Mouse (Mus musculus) midbrain, postnatal 0 days (tissue): Measurements from ENCODE around the gene Nav2. TPM values are rescaled to one million over a fixed set of nuclear protein-coding genes. Genes with fewer than 3 reads are reported as not detected.

ENCODE experiments used
- ATAC-seq: fragments of 200-750 bp; cut with Nextera tagmentation; 2 replicates; pipeline ENCODE4 v1.8.0; 2017; ENCODE audit warnings: moderate number of reproducible peaks, mild to moderate bottlenecking, moderate TSS enrichment, moderate library complexity; ENCODE audit not compliant: low FRiP score
- DNase-seq: peaks from one replicate; pipeline ENCODE4 v3.0.0-alpha.2; 2015; ENCODE audit warnings: low spot score
- H3K27ac ChIP-seq: fragments of 300-500 bp; sonication (generic); 2 replicates; pipeline ENCODE4 v1.5.1; 2014; ENCODE audit warnings: low read depth, mild to moderate bottlenecking, low read length, mixed read lengths
- H3K27me3 ChIP-seq: fragments of 300-500 bp; sonication (generic); 2 replicates; pipeline ENCODE4 v1.6.1; 2014; ENCODE audit warnings: low read length, control low read depth, mixed read lengths; ENCODE audit not compliant: insufficient read depth
- H3K36me3 ChIP-seq: fragments of 300-500 bp; sonication (generic); 2 replicates; pipeline ENCODE4 v1.6.1; 2014; ENCODE audit warnings: low read length, control low read depth, mixed read lengths; ENCODE audit not compliant: insufficient read depth
- H3K4me1 ChIP-seq: fragments of 300-500 bp; sonication (generic); 2 replicates; pipeline ENCODE4 v1.6.1; 2014; ENCODE audit warnings: mild to moderate bottlenecking, control low read depth, antibody characterized with exemption, low read length, mixed read lengths; ENCODE audit not compliant: insufficient read depth
- H3K4me2 ChIP-seq: fragments of 300-500 bp; sonication (generic); 2 replicates; pipeline ENCODE4 v1.6.1; 2014; ENCODE audit warnings: low read depth, mild to moderate bottlenecking, low read length, mixed read lengths; ENCODE audit not compliant: poor library complexity, severe bottlenecking
- H3K4me3 ChIP-seq: fragments of 300-500 bp; sonication (generic); 2 replicates; pipeline ENCODE4 v1.5.1; 2014; ENCODE audit warnings: low read depth, mild to moderate bottlenecking, low read length, moderate library complexity
- H3K9ac ChIP-seq: fragments of 300-500 bp; sonication (generic); replicated peaks from 2 replicates; pipeline ENCODE4 v1.6.1; 2014; ENCODE audit warnings: mild to moderate bottlenecking, low read length, moderate library complexity, mixed read lengths; ENCODE audit not compliant: poor library complexity, severe bottlenecking
- H3K9me3 ChIP-seq: fragments of 300-500 bp; sonication (generic); 2 replicates; pipeline ENCODE4 v1.6.1; 2016; ENCODE audit warnings: low read length, control low read depth
- CTCF ChIP-seq: IDR thresholded peaks from 2 replicates; pipeline ENCODE4 v1.5.1; 2016; ENCODE audit warnings: antibody characterized with exemption, mild to moderate bottlenecking
- WGBS: fragments of 180-500 bp; shearing (Covaris S2); extraction: QIAGEN DNeasy Blood & Tissue Kit; methylation state at CpG from one replicate; pipeline ENCODE4 v1.1.7; 2014; 5-methylcytosine and 5-hydroxymethylcytosine counted together
- polyA plus RNA-seq: library from polyadenylated mRNA; unstranded; fragments of >200 nt; fragmentation: Nextera tagmentation; extraction: Ambion mirVana; gene quantifications from 2 replicates; pipeline ENCODE4 v1.2.1, GENCODE M21; 2015
- total RNA-seq: library from RNA; depleted of rRNA; stranded (reverse); fragments of >200 nt; gene quantifications from 2 replicates; pipeline ENCODE4 v1.2.3, GENCODE M21; 2014

The Nav2 gene
- total and polyA plus RNA-seq, 2 experiments from 2014 or later: 18.3 to 53.8 TPM

DNA sequence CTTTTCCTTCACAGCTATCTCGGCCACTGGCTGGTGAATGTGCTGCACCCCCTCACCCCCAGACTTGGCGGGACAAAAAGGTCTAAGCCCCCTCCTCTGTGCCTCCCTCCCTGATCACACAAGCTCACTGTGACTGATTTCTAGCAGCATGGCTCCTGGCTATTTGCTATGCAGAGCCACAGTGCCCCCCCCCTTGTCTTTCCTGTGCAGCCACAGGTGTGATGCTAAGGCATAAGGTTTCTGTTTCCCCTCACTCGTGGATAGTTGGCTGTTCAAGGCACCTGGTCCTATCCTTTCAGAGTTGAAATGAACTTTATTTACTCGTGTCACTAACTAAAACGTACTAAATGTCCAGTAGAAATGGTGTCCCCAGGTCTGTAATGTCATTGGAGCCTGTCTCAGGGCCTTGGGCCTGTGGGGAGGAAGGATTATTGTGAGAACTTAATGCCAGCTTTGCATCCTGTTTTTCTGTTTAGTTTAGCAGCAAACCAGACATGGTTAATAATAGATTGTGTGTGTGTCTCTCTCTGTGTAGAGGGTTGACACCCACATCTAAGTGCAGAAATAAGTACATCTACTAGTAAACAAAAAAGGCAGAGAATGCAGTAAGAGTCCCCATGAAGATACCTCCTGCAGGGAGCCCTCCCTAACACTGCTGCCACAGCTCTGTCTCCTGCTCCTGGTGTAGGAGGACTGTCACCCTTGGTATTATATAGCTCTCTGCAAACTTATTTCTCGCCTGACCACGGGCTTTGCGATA, 7.9 kb upstream of the Nav2 start:
- no peak for TF ChIP-seq CTCF
- no peaks in the 10 kb centered on the region for H3K36me3 ChIP-seq
- no peaks in the 10 kb centered on the region for H3K9me3 ChIP-seq
- no peak overlapping the region for H3K9ac ChIP-seq
- no peak overlapping the region for H3K4me2 ChIP-seq
- WGBS: 74% methylated on average over 8 of the region's 8 CpGs
- H3K27me3 ChIP-seq: peaks cover 10% of the 10 kb centered on the region; the same call in 1 of the 2 replicates
- H3K27ac ChIP-seq: no peak overlapping the region
- no peaks in the 10 kb centered on the region for H3K4me1 ChIP-seq
- ATAC-seq (no peak), DNase-seq (no peak)
- H3K4me3 ChIP-seq: no peak overlapping the region

- Histone ChIP-seq H3K4me3 (no peak overlapping the region), H3K4me2 (no peak overlapping the region), H3K27me3 (peaks cover 7% of the 10 kb centered on the region; the same call in 1 of the 2 replicates), H3K9me3 (no peaks in the 10 kb centered on the region), H3K4me1 (no peaks in the 10 kb centered on the region), H3K36me3 (no peaks in the 10 kb centered on the region), H3K9ac (no peak overlapping the region), H3K27ac (no peak overlapping the region)
- TF ChIP-seq CTCF: no peak
- ATAC-seq: no peak
- DNase-seq: no peak
- WGBS: 20% methylated on average over 2 of the region's 2 CpGs
Measured at GRCm38 (mm10) chr7:48902454-48902853, 6.1 kb upstream of the Nav2 start.

- H3K27ac ChIP-seq: no peak overlapping the region
- no peak for DNase-seq
Measured at GRCm38 (mm10) chr7:48909342-48909671, 791 bp downstream of the Nav2 start.

DNA sequence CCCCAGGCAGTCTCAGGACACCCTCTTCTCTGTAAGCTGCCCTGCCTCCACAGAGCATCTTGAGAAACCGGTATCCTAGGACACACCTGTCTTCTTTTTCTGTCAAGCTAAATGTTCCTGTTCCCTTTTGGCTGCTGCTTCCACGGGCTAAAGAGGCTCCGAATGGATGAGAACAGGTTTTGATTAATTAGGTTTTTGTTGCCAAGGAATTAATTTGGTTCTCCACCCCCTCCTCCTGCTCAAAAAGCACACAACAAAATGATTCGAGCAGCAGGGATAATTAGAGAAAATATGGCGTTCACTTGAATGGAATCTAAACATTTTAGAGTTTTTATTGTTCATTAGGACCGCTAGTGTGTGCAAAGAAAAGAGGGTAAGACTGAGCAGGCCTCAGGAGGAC, 1.8 kb downstream of the Nav2 start:
- Histone ChIP-seq H3K4me3 (no peak overlapping the region), H3K4me1 (peaks cover 3% of the 10 kb centered on the region; the same call in 1 of the 2 replicates), H3K9me3 (no peaks in the 10 kb centered on the region), H3K36me3 (no peaks in the 10 kb centered on the region), H3K9ac (no peak overlapping the region), H3K27me3 (no peaks in the 10 kb centered on the region), H3K27ac (no peak overlapping the region), H3K4me2 (no peak overlapping the region)
- DNase-seq: peak; percentile 57
- TF ChIP-seq CTCF: no peak
- WGBS: 61% methylated on average over 6 of the region's 6 CpGs
- ATAC-seq: no peak

More at GRCm38 (mm10) chr7:48909342-48909671, 791 bp downstream of the Nav2 start:
- WGBS: 52% methylated on average over 4 of the region's 4 CpGs
- Histone ChIP-seq H3K4me1 (peaks cover 3% of the 10 kb centered on the region; the same call in 1 of the 2 replicates), H3K36me3 (no peaks in the 10 kb centered on the region), H3K4me2 (no peak overlapping the region), H3K27me3 (0 out of 2 replicates have a peak, but pooled peaks cover 3% of the 10 kb centered on the region), H3K9me3 (no peaks in the 10 kb centered on the region), H3K4me3 (no peak overlapping the region), H3K9ac (no peak overlapping the region)
- TF ChIP-seq CTCF: no peak
- no peak for ATAC-seq

- Histone ChIP-seq H3K36me3 (no peaks in the 10 kb centered on the region), H3K27ac (no peak overlapping the region), H3K4me2 (no peak overlapping the region), H3K27me3 (no peaks in the 10 kb centered on the region), H3K9ac (no peak overlapping the region), H3K4me3 (no peak overlapping the region), H3K9me3 (no peaks in the 10 kb centered on the region), H3K4me1 (peaks cover 3% of the 10 kb centered on the region; the same call in 1 of the 2 replicates)
- no peak for DNase-seq
- no peak for ATAC-seq
- TF ChIP-seq CTCF: no peak
Measured at GRCm38 (mm10) chr7:48911146-48911545, 2.6 kb downstream of the Nav2 start.

DNA sequence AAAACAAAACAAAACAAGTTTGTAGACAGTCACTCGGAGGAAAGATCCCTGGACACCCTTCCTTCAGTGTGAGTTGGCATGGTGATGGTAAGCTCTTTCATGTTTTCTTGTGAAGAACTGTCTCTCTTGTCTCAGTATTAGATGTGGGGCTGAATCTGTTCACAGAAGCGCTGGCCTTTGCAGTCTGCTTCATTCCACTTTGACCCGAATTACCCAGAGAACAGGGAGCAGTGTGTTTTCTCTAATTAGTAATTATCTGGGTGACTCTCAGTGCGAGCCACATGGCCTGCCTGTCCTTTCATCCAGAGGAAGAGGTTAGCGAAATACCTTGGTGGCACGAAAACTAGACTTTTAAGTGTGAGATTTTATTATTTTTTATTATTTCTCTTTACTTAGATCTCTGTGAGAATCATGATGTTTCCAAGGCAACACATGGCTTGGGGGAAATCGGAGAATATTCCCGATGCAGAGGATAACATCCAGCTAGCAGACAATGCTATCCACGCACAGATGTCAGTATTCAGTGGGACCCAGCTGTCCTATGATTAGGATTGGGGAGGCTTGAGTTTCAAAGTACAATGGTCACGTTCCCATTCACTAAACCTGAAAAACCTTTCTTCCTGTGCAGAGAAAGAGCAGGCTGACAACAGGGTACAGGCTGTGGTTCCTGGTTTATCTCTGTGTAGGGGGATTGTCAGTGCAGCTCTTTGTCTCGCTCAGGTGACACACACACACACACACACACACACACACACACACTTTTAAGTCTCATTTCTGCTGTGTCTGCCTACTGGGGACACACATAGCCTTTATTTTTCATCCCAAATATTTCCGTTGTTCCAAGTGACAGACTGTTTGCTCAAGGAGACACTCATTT, 6.4 kb downstream of the Nav2 start:
- peak; percentile 31 for DNase-seq
- 26% methylated on average over 12 of the region's 12 CpGs for WGBS
- ATAC-seq: peak; percentile 66; the same call in 1 of the 2 replicates
- Histone ChIP-seq H3K36me3 (no peaks in the 10 kb centered on the region), H3K4me2 (no peak overlapping the region), H3K4me1 (peaks cover 2% of the 10 kb centered on the region; the same call in 1 of the 2 replicates), H3K4me3 (no peak overlapping the region), H3K27me3 (no peaks in the 10 kb centered on the region), H3K27ac (peak overlapping the region; percentile 21), H3K9me3 (no peaks in the 10 kb centered on the region), H3K9ac (no peak overlapping the region)
- TF ChIP-seq CTCF: no peak
